Mouse (Mus musculus) frontal cortex, postnatal 25 days (tissue): Measurements from ENCODE around the gene Plscr1.

Experiments
- DNase-seq, 2 experiments: peaks; one replicate each; pipeline ENCODE4 v3.0.0; 2022; ENCODE audit warnings: low spot score in 2 of 2

Gene Plscr1

GRCm38 (mm10) chr9:92301213-92301612 lies 51.7 kb downstream of the Plscr1 start:
- no peak for DNase-seq

GRCm38 (mm10) chr9:92305075-92305474 lies 55.5 kb downstream of the Plscr1 start:
- DNase-seq = no peak

- no peak for DNase-seq
Observed at GRCm38 (mm10) chr9:92305620-92306220, 56.2 kb downstream of the Plscr1 start.

GRCm38 (mm10) chr9:92309077-92309476 lies 59.5 kb downstream of the Plscr1 start, which contains the start of gene 1700057G04Rik:
Gene 1700057G04Rik, plus strand, starts transcription at chr9:92309377.
- no peak for DNase-seq

- DNase-seq = no peak
Observed at GRCm38 (mm10) chr9:92316791-92317190, 67.2 kb downstream of the Plscr1 start.
